8 mouse cellular contexts compared by ENCODE assay signal in genomic region chr9:109849312-109849758, GRCm38 (mm10). TPM values are rescaled to one million over a fixed set of nuclear protein-coding genes. Genes with fewer than 3 reads are reported as not detected.
DNase-seq lines count a peak whose midpoint lies in the region; ATAC-seq and TF ChIP-seq lines count a peak whose summit lies in the region.

Gene Camp, minus strand, starts transcription at chr9:109849617.

- no peak within 1 kb of the TSS for H3K4me3 ChIP-seq in heart, embryonic 16.5 days (ENCODE audit: low read length)
- H3K4me3 ChIP-seq in lung, adult 2 months (replicated peaks; ENCODE audit: extremely low read depth, low read depth, low read length), result no peak within 1 kb of the TSS

- 55% methylated on average over 6 of the region's 6 CpGs for WGBS in heart, embryonic 16.5 days
- WGBS in lung, adult 2 months, result 29% methylated on average over 6 of the region's 6 CpGs

- H3K9me3 ChIP-seq in heart, embryonic 16.5 days (replicated peaks; ENCODE audit: control insufficient read depth, low read length), result no peaks in the 10 kb centered on the region

- no peak for TF ChIP-seq POLR2A in lung, adult 2 months (IDR thresholded peaks at IDR 0.05; ENCODE audit: borderline replicate concordance, extremely low read depth, low read depth, low read length)

- ATAC-seq in heart, embryonic 16.5 days (replicated peaks; ENCODE audit: extremely low read depth, insufficient read depth, low FRiP score), result peak; percentile 29; the same call in 1 of the 2 replicates

- H3K36me3 ChIP-seq in heart, embryonic 16.5 days (ENCODE audit: control insufficient read depth, insufficient read depth), result peaks cover 3% of the 10 kb centered on the region; the same call in 1 of the 2 replicates

- H3K4me2 ChIP-seq in heart, embryonic 16.5 days (ENCODE audit: low read depth, low read length), result no peak within 1 kb of the TSS

- no peak within 1 kb of the TSS for H3K9ac ChIP-seq in heart, embryonic 16.5 days (ENCODE audit: low read length)

- no peak within 1 kb of the TSS for H3K27ac ChIP-seq in heart, embryonic 16.5 days (ENCODE audit: low read length)

- no peak for TF ChIP-seq CTCF in lung, adult 2 months (IDR thresholded peaks at IDR 0.05; ENCODE audit: insufficient read depth, low read length)

- DNase-seq in kidney, postnatal 10 days, result peak; percentile 47
- no peak for DNase-seq in kidney, adult 9 months
- DNase-seq in adrenal gland, postnatal 25 days, result peak; percentile 66
- peak; percentile 11 for DNase-seq in lung, adult 2 months
- no peak for DNase-seq in frontal cortex, adult 2 months (ENCODE audit: extremely low spot score in 1 of 2, low spot score in 1 of 2)
- DNase-seq in cerebellum, adult 18-20 months, result no peak
- no peak for DNase-seq in layer of hippocampus, postnatal 14 days (ENCODE audit: low spot score in 2 of 2)

- peaks cover 10% of the 10 kb centered on the region; the same call in 1 of the 2 replicates for H3K4me1 ChIP-seq in heart, embryonic 16.5 days (ENCODE audit: control insufficient read depth, insufficient read depth, low read length)
- H3K4me1 ChIP-seq in lung, adult 2 months (ENCODE audit: control insufficient read depth, insufficient read depth, low read length), result no peaks in the 10 kb centered on the region

- H3K27me3 ChIP-seq in heart, embryonic 16.5 days (ENCODE audit: control insufficient read depth, insufficient read depth, low read length), result no peaks in the 10 kb centered on the region

RNA-seq across cellular contexts. Expression of gene Camp, which starts in this region (rescaled TPM):
- not detected in 2 replicates for total RNA-seq in adrenal gland, postnatal 25 days (2021)
- 1.3 and 2.1 TPM in 2 replicates for polyA plus RNA-seq in heart, embryonic 16.5 days (2015; fragmentation: Nextera tagmentation; extraction: Ambion mirVana)
- polyA plus RNA-seq in lung, adult 2 months (2012; rRNA removed), result 0.17 and 3.1 TPM in 2 replicates
- 0.22 and 0.61 TPM in 2 replicates for polyA plus RNA-seq in frontal cortex, adult 2 months (2012; rRNA removed)
- total RNA-seq in layer of hippocampus, postnatal 14 days (2021), result not detected

Comparison
In these comparisons a context has a peak if more than half of its experiments do, and no peak if none do; other contexts are left out.
1. DNase-seq: peak in kidney, postnatal 10 days (single experiment) and lung, adult 2 months (single experiment); none in kidney, adult 9 months (single experiment), frontal cortex, adult 2 months (0 of 2), cerebellum, adult 18-20 months (0 of 2) and layer of hippocampus, postnatal 14 days (0 of 2).
2. Peak in DNase-seq in adrenal gland, postnatal 25 days; RNA of the gene not detected or under 1 TPM.